Mouse (Mus musculus): ENCODE results near the gene Mief1. TPM values are rescaled to one million over a fixed set of nuclear protein-coding genes. Genes with fewer than 3 reads are reported as not detected.

Gene Mief1
- polyA plus RNA-seq, 1 experiment from 2014 or later = 28.1 TPM

DNA sequence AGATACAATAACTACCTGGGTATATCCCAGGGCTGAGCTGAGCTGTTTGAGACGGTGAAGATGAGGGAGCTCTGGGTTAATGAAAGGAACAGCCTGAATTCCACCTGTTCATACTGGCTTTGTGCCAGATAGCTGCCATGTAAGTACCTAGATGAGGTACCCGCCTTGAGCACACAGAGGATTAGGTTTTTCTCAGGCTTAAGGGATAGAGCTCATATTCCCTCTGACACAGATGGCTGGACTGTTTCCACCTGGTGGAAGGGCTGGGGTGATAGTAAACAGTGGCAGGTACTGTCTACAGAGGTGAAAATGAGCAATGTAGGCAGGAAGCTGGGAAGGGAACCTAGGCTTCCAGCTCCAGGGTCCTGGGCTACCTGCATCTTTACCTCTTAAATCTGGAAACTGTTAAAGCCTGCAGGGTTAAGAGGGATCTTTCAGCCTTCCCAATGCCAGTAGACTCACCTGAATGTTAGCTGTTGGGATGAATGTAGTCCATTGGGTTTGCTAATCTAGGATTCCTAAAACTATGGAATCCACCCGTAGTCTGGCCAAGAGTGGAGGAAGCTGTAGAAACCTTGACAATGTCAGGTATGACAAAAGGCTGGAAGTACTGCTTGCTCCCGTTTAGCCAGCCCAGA lies 23.9 kb downstream of the Mief1 start:
- Histone ChIP-seq H3K9me3 (ENCODE audit: control insufficient read depth, low read length) (no peaks in the 10 kb centered on the region), H3K4me1 (ENCODE audit: control insufficient read depth in 2 of 2, insufficient read depth in 2 of 2, low read length in 2 of 2) (peaks cover 12 to 33% of the 10 kb centered on the region in 2 experiments), H3K36me3 (ENCODE audit: control insufficient read depth, insufficient read depth, low read length) (peaks cover 56% of the 10 kb centered on the region)

DNA sequence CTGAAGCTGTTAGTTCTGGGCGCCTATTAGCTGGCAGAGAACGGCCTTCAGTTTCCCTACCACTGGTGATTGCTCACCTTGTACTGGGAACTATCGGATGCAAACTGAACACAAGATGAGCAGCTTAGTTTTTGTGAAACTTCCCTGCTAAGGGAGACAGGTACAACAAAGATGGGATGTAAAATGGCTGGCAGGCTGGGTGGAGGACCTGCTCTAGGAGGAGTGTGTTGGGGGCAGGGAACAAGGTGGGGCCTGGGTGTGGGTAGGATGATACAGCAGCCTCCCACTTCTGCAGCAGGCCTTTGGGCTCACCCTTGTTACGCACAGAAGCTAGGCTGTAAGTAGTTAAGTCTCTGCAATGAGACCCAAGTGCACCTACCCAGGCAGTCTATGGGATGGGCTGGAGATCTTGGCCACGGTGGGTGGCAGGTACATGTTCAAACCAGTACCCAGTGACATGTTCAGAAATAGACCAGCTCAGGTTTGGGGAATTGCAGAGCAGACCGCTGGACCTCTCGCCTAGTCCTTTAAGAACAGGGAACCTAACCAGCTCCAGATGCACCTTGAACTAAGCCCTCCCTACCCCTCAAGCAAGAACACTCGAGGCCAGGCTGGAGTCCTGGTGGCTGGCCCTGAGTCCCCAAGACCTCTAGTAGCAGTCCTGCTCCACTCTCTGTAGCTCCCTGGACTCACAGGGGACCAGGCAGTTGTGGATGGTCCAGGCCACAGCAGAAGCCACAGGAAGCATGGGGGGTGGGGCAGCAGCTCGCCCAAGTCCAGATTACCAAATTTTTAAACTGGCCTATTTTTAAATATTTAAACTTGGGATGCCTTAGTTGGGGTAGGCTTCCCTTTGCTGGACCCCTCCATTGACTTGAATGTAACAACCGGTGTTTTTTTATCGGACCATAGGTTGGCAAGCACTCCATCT lies 24.7 kb downstream of the Mief1 start:
- peak overlapping the region; percentile 95 for H3K4me2 ChIP-seq (ENCODE audit: low read length)
- ATAC-seq (ENCODE audit: insufficient number of reproducible peaks, insufficient read depth, low FRiP score, low read depth) = no peak
- no peaks in the 10 kb centered on the region for H3K27me3 ChIP-seq (ENCODE audit: control insufficient read depth, insufficient read depth, low read length)
- no peak overlapping the region for H3K9ac ChIP-seq (ENCODE audit: low read length)
- H3K4me1 ChIP-seq (ENCODE audit: control insufficient read depth in 2 of 2, insufficient read depth in 2 of 2, low read length in 2 of 2) = peaks cover 12 to 39% of the 10 kb centered on the region in 2 experiments
- peaks cover 50% of the 10 kb centered on the region for H3K36me3 ChIP-seq (ENCODE audit: control insufficient read depth, insufficient read depth, low read length)
- H3K4me3 ChIP-seq (ENCODE audit: control insufficient read depth in 1 of 2, insufficient read depth in 1 of 2, low read depth in 1 of 2, low read length in 2 of 2) = no peak overlapping the region; a peak in 1 of 4 replicates
- WGBS = 53% methylated on average over 11 of the region's 11 CpGs
- peak overlapping the region; percentile 6 to 99; a peak in 3 of 4 replicates for H3K27ac ChIP-seq (replicated peaks in 1 of 2; ENCODE audit: control insufficient read depth in 1 of 2, insufficient read depth in 1 of 2, low read depth in 2 of 2, low read length in 2 of 2)
- H3K9me3 ChIP-seq (ENCODE audit: control insufficient read depth, low read length) = no peaks in the 10 kb centered on the region

More for the DNA sequence above, 23.9 kb downstream of the Mief1 start:
- ATAC-seq (ENCODE audit: insufficient number of reproducible peaks, insufficient read depth, low FRiP score, low read depth) = no peak
- WGBS = 17% methylated on average over 4 of the region's 4 CpGs
- Histone ChIP-seq H3K27ac (replicated peaks in 1 of 2; ENCODE audit: control insufficient read depth in 1 of 2, insufficient read depth in 1 of 2, low read depth in 2 of 2, low read length in 2 of 2) (peak overlapping the region; percentile 35 to 99), H3K4me2 (ENCODE audit: low read length) (peak overlapping the region; percentile 95), H3K9ac (ENCODE audit: low read length) (peak overlapping the region; percentile 100), H3K4me3 (ENCODE audit: control insufficient read depth in 1 of 2, insufficient read depth in 1 of 2, low read depth in 1 of 2, low read length in 2 of 2) (peak overlapping the region in 1 of 2 experiments; percentile 100; a peak in 2 of 4 replicates), H3K27me3 (ENCODE audit: control insufficient read depth, insufficient read depth, low read length) (no peaks in the 10 kb centered on the region)

GRCm38 (mm10) chr15:80259406-80260045 lies 25.7 kb downstream of the Mief1 start:
- Histone ChIP-seq H3K4me2 (ENCODE audit: low read length) (no peak overlapping the region), H3K27me3 (ENCODE audit: control insufficient read depth, insufficient read depth, low read length) (no peaks in the 10 kb centered on the region), H3K9me3 (ENCODE audit: control insufficient read depth, low read length) (no peaks in the 10 kb centered on the region), H3K36me3 (ENCODE audit: control insufficient read depth, insufficient read depth, low read length) (peaks cover 50% of the 10 kb centered on the region), H3K4me1 (ENCODE audit: control insufficient read depth in 2 of 2, insufficient read depth in 2 of 2, low read length in 2 of 2) (peaks cover 12 to 31% of the 10 kb centered on the region in 2 experiments), H3K27ac (replicated peaks in 1 of 2; ENCODE audit: control insufficient read depth in 1 of 2, insufficient read depth in 1 of 2, low read depth in 2 of 2, low read length in 2 of 2) (peak overlapping the region in 1 of 2 experiments; percentile 99; a peak in 1 of 4 replicates), H3K4me3 (ENCODE audit: control insufficient read depth in 1 of 2, insufficient read depth in 1 of 2, low read depth in 1 of 2, low read length in 2 of 2) (no peak overlapping the region), H3K9ac (ENCODE audit: low read length) (no peak overlapping the region)
- WGBS = 71% methylated on average over 8 of the region's 8 CpGs
- no peak for ATAC-seq (ENCODE audit: insufficient number of reproducible peaks, insufficient read depth, low FRiP score, low read depth)

DNA sequence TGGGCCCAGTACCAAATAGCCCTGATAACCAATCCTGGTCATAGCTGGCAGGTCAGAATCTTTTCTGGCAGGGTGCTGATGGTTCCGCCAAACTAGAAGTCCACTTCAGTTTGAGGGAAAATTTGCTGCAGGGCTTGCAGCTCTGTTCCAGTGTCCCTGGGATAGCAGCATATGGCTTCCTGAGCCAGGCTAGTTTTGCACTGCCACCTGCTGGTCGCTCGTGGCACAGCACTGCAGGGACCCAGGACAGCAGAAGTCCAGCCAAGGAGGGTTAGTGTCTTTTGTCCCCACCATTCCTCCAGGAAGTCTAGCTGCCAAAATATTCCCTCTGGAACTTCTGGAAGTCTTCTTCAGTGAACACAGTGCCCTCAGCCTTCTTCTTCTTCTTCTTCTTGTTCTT lies 26.9 kb downstream of the Mief1 start:
- Histone ChIP-seq H3K9me3 (ENCODE audit: control insufficient read depth, low read length) (no peaks in the 10 kb centered on the region), H3K36me3 (ENCODE audit: control insufficient read depth, insufficient read depth, low read length) (peaks cover 50% of the 10 kb centered on the region), H3K4me3 (ENCODE audit: control insufficient read depth in 1 of 2, insufficient read depth in 1 of 2, low read depth in 1 of 2, low read length in 2 of 2) (no peak overlapping the region), H3K4me1 (ENCODE audit: control insufficient read depth in 2 of 2, insufficient read depth in 2 of 2, low read length in 2 of 2) (peaks cover 12 to 30% of the 10 kb centered on the region in 2 experiments), H3K4me2 (ENCODE audit: low read length) (no peak overlapping the region), H3K9ac (ENCODE audit: low read length) (no peak overlapping the region), H3K27ac (replicated peaks in 1 of 2; ENCODE audit: control insufficient read depth in 1 of 2, insufficient read depth in 1 of 2, low read depth in 2 of 2, low read length in 2 of 2) (no peak overlapping the region), H3K27me3 (ENCODE audit: control insufficient read depth, insufficient read depth, low read length) (no peaks in the 10 kb centered on the region)
- 8% methylated on average over 3 of the region's 3 CpGs for WGBS
- no peak for ATAC-seq (ENCODE audit: insufficient number of reproducible peaks, insufficient read depth, low FRiP score, low read depth)

- Histone ChIP-seq H3K4me2 (ENCODE audit: low read length) (no peak overlapping the region), H3K36me3 (ENCODE audit: control insufficient read depth, insufficient read depth, low read length) (peaks cover 48% of the 10 kb centered on the region), H3K27me3 (ENCODE audit: control insufficient read depth, insufficient read depth, low read length) (no peaks in the 10 kb centered on the region), H3K27ac (replicated peaks in 1 of 2; ENCODE audit: control insufficient read depth in 1 of 2, insufficient read depth in 1 of 2, low read depth in 2 of 2, low read length in 2 of 2) (no peak overlapping the region), H3K9ac (ENCODE audit: low read length) (no peak overlapping the region), H3K4me1 (ENCODE audit: control insufficient read depth in 2 of 2, insufficient read depth in 2 of 2, low read length in 2 of 2) (peaks cover 12 to 30% of the 10 kb centered on the region in 2 experiments), H3K4me3 (ENCODE audit: control insufficient read depth in 1 of 2, insufficient read depth in 1 of 2, low read depth in 1 of 2, low read length in 2 of 2) (no peak overlapping the region), H3K9me3 (ENCODE audit: control insufficient read depth, low read length) (no peaks in the 10 kb centered on the region)
- no peak for ATAC-seq (ENCODE audit: insufficient number of reproducible peaks, insufficient read depth, low FRiP score, low read depth)
- WGBS = 79% methylated on average over 7 of the region's 7 CpGs
Measured at GRCm38 (mm10) chr15:80261100-80261499, 27.3 kb downstream of the Mief1 start.

DNA sequence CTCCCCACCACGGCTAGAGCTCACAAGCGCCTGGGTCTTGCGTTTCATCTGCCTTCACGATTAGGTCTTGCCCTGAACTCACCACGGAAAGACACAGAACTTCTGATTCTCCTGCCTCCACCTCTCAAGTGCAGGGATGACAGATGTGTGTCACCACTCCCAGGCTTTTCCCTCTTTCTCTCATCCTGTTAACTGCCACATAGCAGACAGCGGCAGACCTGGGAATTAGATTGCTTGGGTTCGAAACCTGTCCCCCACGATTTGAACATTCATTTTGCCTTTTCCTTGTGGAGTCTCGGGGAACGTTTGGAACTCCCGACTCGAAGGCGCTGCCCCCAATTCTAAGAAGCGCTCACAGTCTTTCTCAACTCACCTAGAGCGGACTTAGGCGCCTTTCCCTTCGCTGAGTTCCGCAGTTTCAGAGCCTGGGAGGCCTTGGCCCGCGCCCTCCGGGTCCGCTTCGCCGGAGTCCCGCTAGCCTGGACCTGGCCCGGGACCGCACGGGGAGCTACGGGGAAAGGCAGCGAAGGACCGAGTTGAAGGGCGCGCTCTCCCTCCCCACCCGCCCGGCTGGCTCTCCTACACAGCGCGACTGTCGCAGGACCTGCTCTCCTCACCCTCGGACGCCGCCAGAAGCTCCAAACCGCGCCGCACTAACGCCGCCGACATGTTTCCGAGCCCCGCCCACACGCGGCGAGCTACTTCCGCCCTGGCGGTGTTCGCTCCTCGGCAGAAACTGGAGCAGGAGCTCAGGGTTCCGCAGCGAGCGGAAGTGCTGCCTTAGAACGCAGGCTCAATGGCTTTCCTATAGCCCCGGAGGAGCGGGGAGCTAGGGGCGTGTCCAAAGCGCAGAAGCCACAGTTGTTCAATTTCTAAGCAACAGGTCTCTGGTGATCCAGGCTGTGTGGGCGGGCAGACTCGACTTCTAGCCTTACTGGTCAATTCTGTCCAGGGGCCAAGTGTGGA lies 30.1 kb downstream of the Mief1 start, which contains the start of gene Rps19bp1:
Rps19bp1 (minus strand) TSS at position 706 of the 966 bp plus-strand sequence.
- peak within 1 kb of the TSS; percentile 87 for H3K4me2 ChIP-seq (ENCODE audit: low read length)
- H3K36me3 ChIP-seq (ENCODE audit: control insufficient read depth, insufficient read depth, low read length) = peaks cover 20% of the 10 kb centered on the region
- H3K4me3 ChIP-seq (ENCODE audit: control insufficient read depth in 1 of 2, insufficient read depth in 1 of 2, low read depth in 1 of 2, low read length in 2 of 2) = peak within 1 kb of the TSS; percentile 69 to 83
- ATAC-seq (ENCODE audit: insufficient number of reproducible peaks, insufficient read depth, low FRiP score, low read depth) = peak; percentile 82
- no peaks in the 10 kb centered on the region for H3K27me3 ChIP-seq (ENCODE audit: control insufficient read depth, insufficient read depth, low read length)
- WGBS = under 1% methylated on average over 64 of the region's 66 CpGs
- no peaks in the 10 kb centered on the region for H3K9me3 ChIP-seq (ENCODE audit: control insufficient read depth, low read length)
- peak within 1 kb of the TSS; percentile 60 to 68 for H3K27ac ChIP-seq (replicated peaks in 1 of 2; ENCODE audit: control insufficient read depth in 1 of 2, insufficient read depth in 1 of 2, low read depth in 2 of 2, low read length in 2 of 2)
- H3K4me1 ChIP-seq (ENCODE audit: control insufficient read depth in 2 of 2, insufficient read depth in 2 of 2, low read length in 2 of 2) = peaks cover 4 to 11% of the 10 kb centered on the region in 2 experiments; a peak in 3 of 4 replicates
- H3K9ac ChIP-seq (ENCODE audit: low read length) = peak within 1 kb of the TSS; percentile 87

Measured in heart, embryonic 14.5 days (tissue).